Mouse (Mus musculus): ENCODE data around the gene Dmwd. TPM values are rescaled to one million over a fixed set of nuclear protein-coding genes. Genes with fewer than 3 reads are reported as not detected.

Dmwd gene
- polyA plus RNA-seq, 1 experiment from 2014 or later, result 21.6 TPM

Small RNA genes lying within 50 kb of the gene (microRNA-seq; reads per million reads assigned to microRNA genes)
- not detected for gene Mir3100

Other genes with a start within 250 kb of the Dmwd start
- not detected in 2 replicates for gene Mill2, start 236.3 kb upstream of the Dmwd start, polyA plus RNA-seq (2016; fragmentation: Nextera tagmentation; extraction: Ambion mirVana)
- gene Pglyrp1, start 204.9 kb upstream of the Dmwd start, polyA plus RNA-seq (2016; fragmentation: Nextera tagmentation; extraction: Ambion mirVana), result 0.44 and 0.60 TPM in 2 replicates
- 39.9 and 45.3 TPM in 2 replicates for gene Ccdc61, start 165.8 kb upstream of the Dmwd start, polyA plus RNA-seq (2016; fragmentation: Nextera tagmentation; extraction: Ambion mirVana)
- gene Nova2, start 150.3 kb upstream of the Dmwd start, polyA plus RNA-seq (2016; fragmentation: Nextera tagmentation; extraction: Ambion mirVana), result 0.31 and 0.33 TPM in 2 replicates
- not detected in 2 replicates for gene Nanos2, start 88.8 kb upstream of the Dmwd start, polyA plus RNA-seq (2016; fragmentation: Nextera tagmentation; extraction: Ambion mirVana)
- 6.4 and 6.5 TPM in 2 replicates for gene Mypop, start 85.0 kb upstream of the Dmwd start, polyA plus RNA-seq (2016; fragmentation: Nextera tagmentation; extraction: Ambion mirVana)
- gene Irf2bp1, start 72.2 kb upstream of the Dmwd start, polyA plus RNA-seq (2016; fragmentation: Nextera tagmentation; extraction: Ambion mirVana), result 44.4 and 47.5 TPM in 2 replicates
- gene Foxa3, start 52.7 kb upstream of the Dmwd start, polyA plus RNA-seq (2016; fragmentation: Nextera tagmentation; extraction: Ambion mirVana), result 0.81 and 1.8 TPM in 2 replicates
- 51.9 and 56.0 TPM in 2 replicates for gene Sympk, start 51.9 kb upstream of the Dmwd start, polyA plus RNA-seq (2016; fragmentation: Nextera tagmentation; extraction: Ambion mirVana)
- not detected in 2 replicates for gene Rsph6a, start 21.5 kb upstream of the Dmwd start, polyA plus RNA-seq (2016; fragmentation: Nextera tagmentation; extraction: Ambion mirVana)
- 17.7 and 18.9 TPM in 2 replicates for gene Dmpk, start 7.6 kb downstream of the Dmwd start, polyA plus RNA-seq (2016; fragmentation: Nextera tagmentation; extraction: Ambion mirVana)
- gene Six5, start 18.4 kb downstream of the Dmwd start, polyA plus RNA-seq (2016; fragmentation: Nextera tagmentation; extraction: Ambion mirVana), result 11.2 and 12.5 TPM in 2 replicates
- gene Gm4969, start 42.1 kb downstream of the Dmwd start, polyA plus RNA-seq (2016; fragmentation: Nextera tagmentation; extraction: Ambion mirVana), result 3.3 and 3.5 TPM in 2 replicates
- gene Fbxo46, start 43.6 kb downstream of the Dmwd start, polyA plus RNA-seq (2016; fragmentation: Nextera tagmentation; extraction: Ambion mirVana), result 19.3 and 19.6 TPM in 2 replicates
- 15.9 and 17.2 TPM in 2 replicates for gene Qpctl, start 73.1 kb downstream of the Dmwd start, polyA plus RNA-seq (2016; fragmentation: Nextera tagmentation; extraction: Ambion mirVana)
- gene Snrpd2, start 73.5 kb downstream of the Dmwd start, polyA plus RNA-seq (2016; fragmentation: Nextera tagmentation; extraction: Ambion mirVana), result 161 and 170 TPM in 2 replicates
- 0.18 and 0.36 TPM in 2 replicates for gene Gipr, start 89.9 kb downstream of the Dmwd start, polyA plus RNA-seq (2016; fragmentation: Nextera tagmentation; extraction: Ambion mirVana)
- 3.9 and 5.9 TPM in 2 replicates for gene Eml2, start 100.2 kb downstream of the Dmwd start, polyA plus RNA-seq (2016; fragmentation: Nextera tagmentation; extraction: Ambion mirVana)
- gene Gpr4, start 136.3 kb downstream of the Dmwd start, polyA plus RNA-seq (2016; fragmentation: Nextera tagmentation; extraction: Ambion mirVana), result 4.4 and 5.7 TPM in 2 replicates
- gene Opa3, start 152.1 kb downstream of the Dmwd start, polyA plus RNA-seq (2016; fragmentation: Nextera tagmentation; extraction: Ambion mirVana), result 38.7 and 39.5 TPM in 2 replicates
- gene Vasp, start 195.6 kb downstream of the Dmwd start, polyA plus RNA-seq (2016; fragmentation: Nextera tagmentation; extraction: Ambion mirVana), result 66.4 and 68.8 TPM in 2 replicates
- gene Ppm1n, start 203.8 kb downstream of the Dmwd start, polyA plus RNA-seq (2016; fragmentation: Nextera tagmentation; extraction: Ambion mirVana), result not detected in 2 replicates
- gene Rtn2, start 206.4 kb downstream of the Dmwd start, polyA plus RNA-seq (2016; fragmentation: Nextera tagmentation; extraction: Ambion mirVana), result 12.4 and 12.8 TPM in 2 replicates
- 0.18 and 0.20 TPM in 2 replicates for gene Fosb, start 233.8 kb downstream of the Dmwd start, polyA plus RNA-seq (2016; fragmentation: Nextera tagmentation; extraction: Ambion mirVana)